Mouse (Mus musculus) mouse embryonic stem cell (cell line): ENCODE results near the gene Ptprj.

Experiments
- in situ Hi-C, 2 experiments: fragments of 300-500 bp; cut with MboI; formaldehyde crosslinking; loops; 1 replicate in 1 of 2; 3 replicates in 1 of 2; pipeline ENCODE4 v1.14.3; 2019 to 2020; ENCODE audit warnings: low sequenced_read_pairs in 2 of 2, low pct_unique_long_range_greater_than_20kb in 1 of 2, mixed read lengths in 1 of 2; ENCODE audit not compliant: unreplicated experiment in 1 of 2

Ptprj gene

GRCm38 (mm10) chr2:90580236-90581005, at the start of gene Ptprj:
Ptprj (minus strand) TSS chr2:90580647.
- in situ Hi-C loops, result no loop called here

- in situ Hi-C loops, result no loop called here
These were observed 49.1 kb upstream of the Ptprj start for GRCm38 (mm10) chr2:90629552-90629951.

GRCm38 (mm10) chr2:90628261-90628660, 47.8 kb upstream of the Ptprj start:
- in situ Hi-C loops, result no loop called here

GRCm38 (mm10) chr2:90624920-90625319, 44.5 kb upstream of the Ptprj start:
- in situ Hi-C loops, result no loop called here

DNA sequence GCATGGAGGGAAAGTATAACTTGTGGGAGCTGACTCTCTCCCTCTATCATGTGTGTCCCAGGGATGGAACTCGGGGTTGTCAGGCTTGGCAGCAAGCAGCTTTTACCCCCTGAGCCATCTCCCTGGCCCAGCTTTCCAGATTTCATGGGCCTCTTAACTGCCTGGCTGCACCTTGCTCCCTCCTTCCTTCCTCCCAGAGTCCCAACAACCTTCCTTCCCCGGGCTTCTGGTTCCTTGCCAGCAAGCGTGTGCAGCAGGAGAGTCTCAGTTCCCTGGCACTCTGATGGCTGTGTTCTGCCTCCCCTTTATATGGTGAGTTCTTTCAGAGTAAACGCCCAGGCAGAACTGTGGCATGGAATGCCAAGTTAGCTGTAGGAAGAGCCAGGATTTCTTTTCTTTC, 43.9 kb upstream of the Ptprj start:
- in situ Hi-C loops, result no loop called here

DNA sequence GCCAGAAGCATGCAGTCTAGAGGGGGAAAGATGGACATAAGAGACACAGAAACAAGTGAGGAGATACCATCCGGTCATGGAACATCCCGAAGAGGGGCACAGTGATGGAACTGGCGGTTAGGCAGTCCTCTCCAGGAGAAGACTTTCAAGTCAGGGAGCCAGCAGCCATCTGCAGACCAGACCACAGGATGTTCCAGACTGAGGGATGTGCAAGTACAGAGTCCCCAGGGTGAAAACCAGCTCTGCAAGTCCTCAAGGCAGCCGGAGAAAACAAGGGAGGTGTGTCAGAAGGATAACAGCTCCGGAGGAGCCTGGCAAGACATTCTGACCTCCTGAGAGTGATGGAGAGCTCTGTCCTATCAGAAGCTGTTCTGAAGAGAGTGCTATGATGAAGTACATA, 40.4 kb upstream of the Ptprj start:
- in situ Hi-C loops, result no loop called here

DNA sequence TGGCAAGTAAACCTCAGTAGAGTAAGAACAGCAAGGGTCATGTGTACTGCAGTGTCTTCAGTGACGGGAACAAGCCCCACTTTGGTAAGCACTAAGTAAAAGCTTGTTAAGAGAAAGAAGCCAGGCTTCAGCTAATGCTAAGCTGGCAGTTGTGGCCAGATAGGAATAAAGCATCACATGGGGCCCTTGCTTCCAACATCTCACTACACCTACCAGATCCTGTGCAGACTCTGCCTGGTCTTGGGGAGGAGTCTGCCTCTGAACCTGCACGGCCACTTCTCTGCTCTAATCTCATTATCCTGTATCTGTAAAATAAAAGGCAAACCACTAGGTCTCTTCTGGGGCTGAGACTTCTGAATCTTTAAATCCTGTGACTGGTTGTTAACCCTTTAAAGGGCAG, 39.2 kb upstream of the Ptprj start:
- in situ Hi-C loops, result no loop called here

GRCm38 (mm10) chr2:90614651-90615171, 34.3 kb upstream of the Ptprj start:
- in situ Hi-C loops, result no loop called here

DNA sequence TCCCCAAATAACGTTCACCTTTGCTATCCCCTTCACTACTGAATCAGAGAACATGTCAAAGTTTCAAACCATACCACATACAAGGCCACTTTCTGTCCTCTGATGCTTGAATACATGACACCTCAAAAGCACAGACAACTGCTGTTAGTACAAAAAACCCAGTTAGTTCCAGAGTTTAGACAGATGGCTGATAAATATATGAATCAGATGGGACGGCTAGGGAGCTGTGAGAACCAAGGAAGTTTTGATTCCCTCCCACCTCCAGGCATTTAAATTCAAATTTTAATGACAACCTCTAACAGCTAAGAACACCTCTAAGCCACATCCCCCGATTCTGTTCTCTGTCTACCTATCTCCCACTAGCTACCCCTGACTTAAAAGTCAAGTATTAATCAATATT, 33.1 kb upstream of the Ptprj start:
- in situ Hi-C loops, result no loop called here

DNA sequence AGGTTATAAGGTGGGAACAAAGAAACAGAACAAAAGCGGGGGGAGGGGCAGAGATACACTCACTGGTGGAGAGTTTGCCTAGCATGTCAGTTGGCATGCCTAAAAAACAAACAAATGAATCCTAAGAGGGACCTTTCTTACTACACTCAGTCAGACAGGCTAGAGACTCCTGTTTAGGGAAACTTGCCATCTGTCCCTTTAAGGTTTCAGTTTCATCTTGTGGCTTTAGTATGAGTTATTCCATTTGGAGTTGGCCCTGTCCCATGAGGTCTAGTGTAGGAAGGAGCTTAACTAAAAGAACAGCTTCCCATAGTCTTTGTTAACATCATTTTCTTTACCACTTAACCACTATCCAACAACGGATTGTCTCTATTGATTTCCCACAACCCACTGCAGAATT, 32.6 kb upstream of the Ptprj start:
- in situ Hi-C loops, result no loop called here

DNA sequence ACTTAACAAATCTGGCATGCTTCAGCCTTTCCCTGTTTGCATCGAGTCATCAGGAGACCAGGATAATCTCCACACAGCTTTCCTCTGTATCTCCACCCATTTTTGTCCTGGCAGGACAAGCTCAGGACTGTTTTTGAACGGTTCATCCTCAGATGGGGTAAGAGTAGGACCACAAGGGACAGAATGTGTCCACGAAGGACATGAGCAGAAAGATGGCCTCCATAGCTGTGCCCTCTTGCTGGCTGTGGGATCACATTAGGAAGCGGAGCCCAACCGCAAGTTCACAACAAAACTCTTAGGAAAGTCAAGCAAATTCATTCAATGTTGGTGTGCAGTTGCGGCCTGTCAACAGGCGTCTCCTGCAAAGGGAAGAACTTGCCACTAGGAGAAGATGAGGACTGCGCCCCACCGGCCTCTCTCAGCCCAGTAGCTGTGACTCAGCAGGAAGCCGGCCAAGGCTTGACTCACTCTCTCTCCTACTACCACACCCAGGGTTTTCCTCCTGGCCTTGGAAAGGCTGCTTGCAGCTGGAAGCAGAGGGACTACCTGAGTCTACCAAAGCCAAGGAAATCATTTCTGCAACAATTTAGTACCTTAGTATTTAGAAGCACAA, 31.6 kb upstream of the Ptprj start:
- in situ Hi-C loops, result no loop called here

DNA sequence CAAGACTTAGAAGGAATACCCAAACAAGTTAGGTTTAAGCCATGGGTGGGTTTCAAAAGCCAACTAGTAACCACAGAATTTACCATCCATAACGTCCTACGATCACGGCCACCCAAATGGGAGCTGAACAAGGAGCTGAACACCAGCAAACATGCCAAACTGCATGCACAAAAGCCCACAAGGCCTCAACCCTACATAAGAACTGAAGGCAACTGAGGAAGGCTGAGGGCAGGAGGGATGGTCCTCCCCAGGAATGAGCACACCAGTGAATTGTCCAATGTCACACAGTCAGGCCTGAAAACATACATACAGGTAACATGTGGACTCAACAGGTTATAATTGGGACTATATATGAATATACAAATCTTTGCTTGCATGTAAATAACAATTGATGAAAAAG, 20.6 kb upstream of the Ptprj start:
- in situ Hi-C loops, result no loop called here

GRCm38 (mm10) chr2:90588141-90588540, 7.7 kb upstream of the Ptprj start:
- in situ Hi-C loops, result no loop called here

GRCm38 (mm10) chr2:90584506-90584905, 4.1 kb upstream of the Ptprj start:
- in situ Hi-C loops, result no loop called here

DNA sequence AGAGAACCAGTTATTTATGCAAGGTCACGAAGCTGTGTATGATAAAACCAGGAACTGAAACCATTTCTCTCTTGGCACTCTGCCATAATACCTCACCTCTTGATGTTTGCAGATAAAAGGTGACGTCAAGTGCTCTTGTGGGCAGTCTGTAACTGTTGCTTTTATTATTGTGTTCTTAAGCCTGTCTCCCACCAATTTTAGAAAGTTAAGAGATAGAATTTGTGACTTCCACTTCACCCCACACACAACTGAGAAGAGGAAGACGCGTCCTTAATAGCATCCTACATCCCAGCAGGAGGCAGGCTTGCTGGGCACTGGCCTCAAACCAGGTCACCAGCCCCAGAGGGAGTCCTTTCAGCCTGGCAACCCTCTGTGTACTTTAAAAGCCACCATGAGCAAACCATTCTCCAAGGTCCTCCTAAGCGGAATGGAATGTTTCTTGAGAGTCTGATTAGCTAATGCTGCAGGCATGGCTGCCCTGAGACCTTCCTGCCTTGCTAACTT, 3.2 kb upstream of the Ptprj start:
- in situ Hi-C loops, result no loop called here

DNA sequence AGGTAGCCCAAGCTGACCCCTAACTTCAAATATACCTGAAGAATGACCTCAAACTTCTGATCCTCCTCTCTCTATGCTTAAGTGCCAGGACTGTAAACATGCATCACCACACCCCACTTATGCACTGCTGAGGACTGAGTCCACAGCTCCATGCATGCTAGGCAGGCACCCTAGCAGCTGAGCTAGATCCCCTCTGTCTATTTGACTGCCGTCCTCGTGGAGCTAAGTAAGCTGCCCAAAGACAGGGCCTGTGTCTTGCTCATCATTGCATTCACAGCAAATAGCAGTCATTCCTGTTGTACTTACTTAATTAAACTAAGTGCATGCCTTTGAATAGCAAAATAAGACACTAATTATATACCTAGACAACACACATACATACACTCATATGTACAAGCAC, 2.4 kb upstream of the Ptprj start:
- in situ Hi-C loops, result no loop called here

GRCm38 (mm10) chr2:90582311-90582710, 1.9 kb upstream of the Ptprj start:
- in situ Hi-C loops, result no loop called here

DNA sequence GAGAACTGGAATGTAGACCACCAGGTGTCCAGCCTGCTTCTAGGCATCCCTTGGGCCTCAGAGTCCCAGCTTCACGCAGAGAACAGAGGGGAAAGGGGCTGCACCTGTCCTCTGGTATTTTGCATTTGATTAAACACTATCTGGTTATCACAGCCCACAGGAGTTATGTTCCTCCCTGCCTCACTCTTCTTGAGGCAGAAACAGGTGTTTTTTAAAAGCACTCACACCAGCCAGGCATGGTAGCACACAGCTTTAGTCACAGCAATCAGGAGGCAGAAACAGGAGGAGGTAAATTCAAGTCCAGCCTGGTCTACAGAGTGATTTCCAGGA, 1.3 kb upstream of the Ptprj start:
- in situ Hi-C loops, result no loop called here

DNA sequence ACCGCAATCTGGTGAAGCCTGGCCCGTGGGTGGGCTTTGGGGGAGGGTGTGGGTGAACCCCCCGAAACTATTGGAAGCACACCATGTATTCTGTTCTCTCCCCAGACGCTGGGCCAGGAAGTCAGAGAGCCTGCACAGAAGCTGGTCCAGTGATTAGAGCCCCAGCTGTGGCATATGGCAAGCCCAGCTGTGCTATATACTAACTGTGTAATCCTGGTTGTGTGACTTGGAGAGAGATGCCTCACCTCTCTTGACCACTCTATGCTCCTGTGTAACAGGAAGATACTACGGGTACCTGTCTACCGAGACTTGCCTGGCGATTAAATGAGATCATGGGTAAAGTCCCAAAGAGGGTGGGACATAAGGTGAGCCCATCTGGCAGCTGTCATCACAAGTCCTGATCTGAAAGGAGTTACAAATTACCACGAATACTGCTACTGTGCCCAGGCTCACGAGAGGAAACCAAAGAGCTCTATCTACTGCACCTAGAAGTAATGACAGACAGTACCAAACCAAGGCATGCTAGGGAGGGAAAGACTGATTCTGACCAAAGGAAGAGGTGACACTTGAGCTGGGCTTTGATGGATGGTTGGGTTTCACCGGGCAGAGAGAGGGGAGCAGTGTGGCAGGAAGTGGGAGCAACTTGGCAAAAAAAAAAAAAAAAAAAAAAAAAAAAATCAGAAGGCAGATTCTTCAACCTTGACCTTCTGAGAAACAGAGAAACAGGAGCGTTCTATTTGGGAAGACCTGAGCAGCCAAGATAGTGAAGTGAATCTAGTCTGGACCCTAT, 754 bp upstream of the Ptprj start:
- in situ Hi-C loops, result no loop called here
